Mouse (Mus musculus) embryonic fibroblast, embryonic 13.5 days (primary cell): ENCODE results near the gene Tle4.

ENCODE experiments used
- CTCF ChIP-seq: IDR thresholded peaks from 2 replicates; pipeline ENCODE4 v1.5.1; 2011; ENCODE audit warnings: mild to moderate bottlenecking, control low read depth, low read length, moderate library complexity, borderline replicate concordance; ENCODE audit not compliant: insufficient read depth
- POLR2A ChIP-seq: IDR thresholded peaks from 2 replicates; pipeline ENCODE4 v1.6.1; 2011; ENCODE audit warnings: low read depth, mild to moderate bottlenecking, control low read depth, low read length, moderate library complexity

- TF ChIP-seq CTCF (no peak), POLR2A (no peak)
Observed at GRCm38 (mm10) chr19:14505885-14506548, 91.8 kb downstream of the Tle4 start.
